Mouse (Mus musculus) embryonic fibroblast, embryonic 13.5 days (primary cell): ENCODE results near the gene Capn11. TPM values are rescaled to one million over a fixed set of nuclear protein-coding genes. Genes with fewer than 3 reads are reported as not detected.

Source experiments
- H3K27ac ChIP-seq: 2 replicates; pipeline ENCODE4 v1.5.1; 2012; ENCODE audit warnings: low read length, control low read depth, inconsistent platforms; ENCODE audit not compliant: insufficient read depth
- H3K4me1 ChIP-seq: 2 replicates; pipeline ENCODE4 v1.6.1; 2011; ENCODE audit warnings: low read length; ENCODE audit not compliant: control insufficient read depth, insufficient read depth
- H3K4me3 ChIP-seq: 2 replicates; pipeline ENCODE4 v1.5.1; 2011; ENCODE audit warnings: mild to moderate bottlenecking, control low read depth, low read length; ENCODE audit not compliant: insufficient read depth
- CTCF ChIP-seq: IDR thresholded peaks from 2 replicates; pipeline ENCODE4 v1.5.1; 2011; ENCODE audit warnings: mild to moderate bottlenecking, control low read depth, low read length, moderate library complexity, borderline replicate concordance; ENCODE audit not compliant: insufficient read depth
- POLR2A ChIP-seq: IDR thresholded peaks from 2 replicates; pipeline ENCODE4 v1.6.1; 2011; ENCODE audit warnings: low read depth, mild to moderate bottlenecking, control low read depth, low read length, moderate library complexity
- polyA plus RNA-seq: library from polyadenylated mRNA; stranded (reverse); fragments of >200 nt; gene quantifications from 2 replicates; pipeline ENCODE4 v1.2.4, GENCODE M21; 2011; ENCODE audit warnings: low read depth; ENCODE audit not compliant: missing spikeins, insufficient read length

The Capn11 gene
- polyA plus RNA-seq, 1 experiment = not detected

GRCm38 (mm10) chr17:45696981-45697380 is 37.9 kb upstream of the Capn11 start:
- TF ChIP-seq CTCF (no peak), POLR2A (no peak)
- Histone ChIP-seq H3K27ac (no peak overlapping the region), H3K4me1 (peaks cover 14% of the 10 kb centered on the region; the same call in 1 of the 2 replicates), H3K4me3 (no peak overlapping the region)

GRCm38 (mm10) chr17:45695227-45696120 is 36.3 kb upstream of the Capn11 start:
- H3K4me3 ChIP-seq = no peak overlapping the region
- peak overlapping the region; percentile 72 for H3K27ac ChIP-seq
- TF ChIP-seq POLR2A (no peak), CTCF (no peak)
- H3K4me1 ChIP-seq = peaks cover 22% of the 10 kb centered on the region

- TF ChIP-seq CTCF = no peak
- TF ChIP-seq POLR2A = no peak
- Histone ChIP-seq H3K4me1 (peaks cover 22% of the 10 kb centered on the region), H3K4me3 (no peak overlapping the region), H3K27ac (no peak overlapping the region; the same call in 1 of the 2 replicates)
These were observed 34.9 kb upstream of the Capn11 start for GRCm38 (mm10) chr17:45693812-45694565.

- Histone ChIP-seq H3K4me3 (no peak overlapping the region), H3K4me1 (peaks cover 22% of the 10 kb centered on the region), H3K27ac (no peak overlapping the region)
- TF ChIP-seq CTCF (no peak), POLR2A (no peak)
These were observed 33.0 kb upstream of the Capn11 start for GRCm38 (mm10) chr17:45692159-45692558.

GRCm38 (mm10) chr17:45690044-45690443 is 30.9 kb upstream of the Capn11 start:
- H3K4me3 ChIP-seq = no peak overlapping the region
- no peak overlapping the region for H3K27ac ChIP-seq
- H3K4me1 ChIP-seq = peaks cover 17% of the 10 kb centered on the region
- TF ChIP-seq CTCF (no peak), POLR2A (no peak)

- Histone ChIP-seq H3K4me3 (no peak overlapping the region), H3K27ac (no peak overlapping the region), H3K4me1 (peaks cover 10% of the 10 kb centered on the region)
- TF ChIP-seq CTCF (no peak), POLR2A (no peak)
These were observed 30.0 kb upstream of the Capn11 start for GRCm38 (mm10) chr17:45689120-45689519.

GRCm38 (mm10) chr17:45686716-45687115 is 27.6 kb upstream of the Capn11 start, which contains the start of gene Tmem63b:
Tmem63b (minus strand) TSS chr17:45686905.
- TF ChIP-seq POLR2A = no peak
- H3K27ac ChIP-seq = no peak within 1 kb of the TSS
- H3K4me1 ChIP-seq = peaks cover 6% of the 10 kb centered on the region; the same call in 1 of the 2 replicates
- H3K4me3 ChIP-seq = peak within 1 kb of the TSS; percentile 90

GRCm38 (mm10) chr17:45686093-45686619 is 27.0 kb upstream of the Capn11 start, which contains the start of gene Mrpl14:
Mrpl14 (plus strand) TSS chr17:45686322.
- Histone ChIP-seq H3K4me1 (peaks cover under 1% of the 10 kb centered on the region; the same call in 1 of the 2 replicates), H3K27ac (no peak within 1 kb of the TSS), H3K4me3 (peak within 1 kb of the TSS; percentile 90)
- no peak for TF ChIP-seq CTCF
- TF ChIP-seq POLR2A = peak; percentile 70

GRCm38 (mm10) chr17:45685171-45686092 is 26.3 kb upstream of the Capn11 start:
- Histone ChIP-seq H3K4me1 (no peaks in the 10 kb centered on the region), H3K4me3 (peak overlapping the region; percentile 80), H3K27ac (no peak overlapping the region)
- TF ChIP-seq POLR2A = peak; percentile 7
- no peak for TF ChIP-seq CTCF
